Mouse (Mus musculus): ENCODE data around the gene Gm21887.
"Not testable (repeated sequence)": the region's sequence is repeated elsewhere in the genome, so short reads cannot be mapped to it uniquely, and the experiment has no call there.

The Gm21887 gene

DNA sequence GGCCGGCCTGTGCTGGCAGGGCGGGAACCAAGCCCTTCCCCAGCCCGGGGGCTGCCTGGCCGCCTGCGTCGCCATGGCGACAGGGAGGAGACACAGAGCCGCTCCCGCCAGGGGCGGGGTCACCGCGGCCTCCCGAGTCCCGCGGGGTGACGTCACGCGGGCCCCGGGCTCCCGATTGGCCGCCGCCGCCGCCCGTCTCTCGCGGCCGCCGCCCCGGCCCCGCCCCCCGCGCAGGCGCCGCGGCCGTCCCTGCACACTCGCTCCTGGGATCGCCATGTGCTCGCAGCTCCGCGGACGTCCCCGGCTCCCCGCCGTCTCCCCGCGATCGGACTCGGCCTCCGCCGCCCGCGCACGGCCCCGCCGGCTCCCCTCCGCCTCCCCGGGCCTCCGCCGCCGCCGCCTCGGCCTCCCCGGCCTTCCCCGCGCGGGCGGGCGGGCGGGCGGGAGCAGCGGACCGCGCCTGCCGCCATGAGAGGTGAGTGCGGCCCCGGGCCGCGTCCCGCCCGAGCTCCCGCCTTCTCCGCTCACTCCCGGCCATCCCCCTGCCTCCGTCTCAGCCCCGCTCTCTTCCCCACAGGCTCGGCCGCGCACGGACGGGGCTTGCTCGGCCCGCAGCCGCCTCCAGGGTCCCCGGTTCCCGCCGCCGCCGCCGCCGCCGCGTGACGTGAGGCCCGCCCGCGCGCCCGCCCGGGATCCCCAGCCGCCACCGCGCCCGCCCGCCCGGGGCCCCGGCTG lies at the start of gene Gm21887:
Gm21887 (plus strand) TSS at position 644 of the 735 bp plus-strand sequence.
- DNase-seq: peak; percentile 97

DNA sequence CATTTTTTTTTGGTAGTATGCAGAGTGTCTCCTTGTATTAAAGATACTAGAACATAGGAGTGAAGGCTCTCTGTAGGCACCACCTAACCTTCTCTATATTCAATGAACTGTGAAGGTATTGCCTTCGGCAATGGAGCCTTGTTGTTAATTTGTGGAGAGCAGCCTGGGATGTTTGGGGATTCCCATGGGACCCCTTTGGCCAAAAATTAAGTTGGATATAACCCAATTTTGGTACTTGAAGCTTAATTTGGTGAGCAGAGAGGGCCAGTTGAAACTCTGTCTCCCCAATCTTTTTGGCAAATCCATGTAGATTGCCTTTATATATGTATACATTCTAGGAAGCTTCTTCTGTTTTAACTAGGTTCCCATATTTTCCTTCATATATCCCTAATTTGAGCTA lies 40.1 kb upstream of the Gm21887 start:
- no peak for DNase-seq

DNA sequence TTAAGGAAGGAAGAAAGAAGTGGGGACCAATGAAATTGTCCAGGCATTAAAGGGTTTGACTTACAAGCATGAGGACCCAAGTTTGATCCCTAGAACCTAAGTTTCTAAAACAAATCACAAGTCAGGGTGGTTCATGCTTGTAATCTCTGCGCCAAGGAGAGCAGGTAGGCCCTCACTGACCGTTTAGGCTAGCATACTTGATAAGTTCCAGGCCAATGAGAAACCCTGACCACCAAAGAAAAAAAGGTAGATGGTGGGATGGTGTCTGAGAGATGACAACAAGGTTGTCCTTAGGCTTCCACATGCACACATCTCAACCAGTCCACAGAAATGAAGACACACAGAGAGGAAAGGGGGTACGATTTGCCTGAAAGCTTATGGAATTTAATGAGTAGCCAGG lies 39.7 kb upstream of the Gm21887 start:
- not testable (repeated sequence) for DNase-seq

DNA sequence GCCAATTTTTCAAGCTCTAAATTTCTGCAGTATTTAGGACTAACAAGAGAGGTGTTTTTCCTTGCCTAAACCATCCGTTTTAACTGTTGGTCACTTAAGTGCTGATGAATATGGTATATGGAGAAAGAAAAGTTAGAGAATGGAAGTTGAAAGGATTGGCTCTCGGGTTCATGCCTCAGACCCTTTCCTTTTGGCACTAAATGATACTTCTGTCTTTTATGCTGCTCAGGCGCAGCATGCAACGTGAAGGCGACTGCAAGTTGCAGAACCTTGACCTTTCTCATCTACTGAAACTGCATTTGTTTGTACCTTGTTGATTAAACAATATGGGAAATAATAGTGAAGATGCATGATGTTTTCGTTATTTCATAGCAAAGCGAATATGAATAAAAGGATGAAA lies 38.9 kb upstream of the Gm21887 start:
- not testable (repeated sequence) for DNase-seq

DNA sequence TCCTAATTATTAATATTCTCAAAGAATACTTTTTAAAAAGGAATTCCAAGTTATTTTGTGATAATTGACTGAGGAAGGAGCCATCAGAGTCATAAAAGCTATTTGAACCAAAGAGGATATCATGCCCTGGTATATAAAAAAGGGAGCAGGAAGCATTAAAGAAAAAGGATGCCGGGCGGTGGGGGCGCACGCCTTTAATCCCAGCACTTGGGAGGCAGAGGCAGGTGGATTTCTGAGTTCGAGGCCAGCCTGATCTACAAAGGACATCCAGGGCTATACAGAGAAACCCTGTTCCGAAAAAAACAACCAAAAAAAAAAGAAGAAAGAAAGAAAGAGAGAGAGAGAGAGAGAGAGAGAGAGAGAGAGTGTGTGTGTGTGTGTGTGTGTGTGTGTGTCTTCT lies 37.9 kb upstream of the Gm21887 start:
- not testable (repeated sequence) for DNase-seq

DNA sequence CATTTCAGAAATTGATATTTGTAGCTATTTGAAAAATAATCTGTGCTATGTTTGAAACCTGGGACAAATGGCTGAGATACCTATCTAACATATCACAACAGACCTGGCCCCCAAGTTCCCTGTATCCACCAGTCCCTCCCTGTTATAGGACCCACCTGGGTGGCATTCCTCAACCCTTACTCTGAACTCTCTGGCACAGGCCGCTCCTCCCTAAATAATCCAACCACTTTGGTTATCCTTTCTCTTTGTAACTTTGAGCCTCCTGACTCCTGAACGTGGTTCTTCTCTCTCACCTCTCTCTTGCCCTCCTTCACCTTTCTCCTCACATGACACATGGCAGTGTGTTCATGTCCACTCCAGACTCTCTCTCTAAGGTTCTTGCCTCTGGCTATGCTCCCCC lies 37.3 kb upstream of the Gm21887 start:
- not testable (repeated sequence) for DNase-seq

DNA sequence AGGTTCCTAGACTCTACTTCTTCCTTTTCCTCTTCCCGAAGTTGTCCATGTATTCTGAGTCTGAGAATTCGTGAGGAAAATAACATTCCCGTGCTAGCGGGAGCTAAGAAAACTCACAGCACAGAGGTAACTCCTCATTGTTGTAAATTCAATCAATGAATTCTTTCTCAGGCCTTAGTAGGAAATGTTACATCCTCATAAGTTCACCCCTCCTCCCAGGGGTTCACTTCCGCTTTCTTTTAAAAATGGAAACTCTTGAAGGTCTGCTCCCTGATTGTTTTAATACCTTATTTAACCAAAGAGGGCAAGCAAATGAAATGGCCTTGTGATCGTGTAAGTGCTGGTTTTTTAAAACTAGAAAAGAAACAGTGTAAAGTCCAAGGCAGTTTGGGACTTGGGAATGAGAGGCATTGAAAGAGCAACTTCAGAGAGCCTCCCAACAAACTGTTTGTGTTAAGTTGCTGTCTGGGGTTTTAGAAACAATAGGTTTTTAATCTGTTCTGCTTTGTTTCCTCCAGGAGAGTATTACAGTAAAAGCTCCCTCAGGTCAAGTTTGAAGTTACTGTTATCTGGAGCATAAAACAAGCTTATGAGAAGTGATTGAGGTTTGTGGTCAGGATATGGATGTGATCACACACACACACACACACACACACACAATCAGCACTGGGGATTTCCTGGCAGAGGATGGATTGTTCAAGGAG lies 36.5 kb upstream of the Gm21887 start:
- not testable (repeated sequence) for DNase-seq

DNA sequence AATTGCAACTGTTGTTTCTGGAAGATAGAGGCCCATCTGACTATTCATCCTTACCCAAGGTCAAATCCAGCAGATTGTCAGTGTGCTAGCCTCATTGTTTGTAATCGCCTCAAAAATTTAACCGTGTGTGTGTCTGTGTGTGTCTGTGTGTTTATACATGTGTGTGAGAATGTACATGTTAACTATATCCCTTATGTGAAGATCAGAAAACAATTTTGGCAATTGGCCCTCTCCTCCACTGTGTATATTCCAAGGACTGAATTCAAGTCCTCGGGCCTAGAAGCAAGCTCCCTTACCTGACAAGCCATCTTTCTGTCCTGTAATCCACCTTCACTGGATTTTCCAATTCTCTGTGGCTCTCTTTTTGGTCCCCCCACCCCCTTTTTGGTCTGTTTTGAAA lies 35.7 kb upstream of the Gm21887 start:
- not testable (repeated sequence) for DNase-seq

DNA sequence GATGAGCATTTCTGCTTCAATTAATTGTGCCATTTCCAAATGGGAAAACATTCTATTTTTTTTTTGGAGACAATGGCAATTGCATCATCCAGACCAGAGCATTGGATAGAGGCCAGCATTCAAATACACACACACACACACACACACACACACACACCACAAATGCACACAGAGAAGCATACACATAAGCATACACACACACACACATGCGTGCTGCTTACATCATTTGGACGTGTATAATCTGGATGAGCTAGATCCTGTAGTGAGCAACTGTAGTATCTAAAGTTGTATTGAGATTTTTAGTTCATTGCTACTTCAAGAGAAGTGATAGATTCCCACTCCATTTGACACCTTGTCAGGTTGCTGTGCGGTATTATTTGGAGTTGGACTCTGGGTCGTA lies 35.0 kb upstream of the Gm21887 start:
- not testable (repeated sequence) for DNase-seq

DNA sequence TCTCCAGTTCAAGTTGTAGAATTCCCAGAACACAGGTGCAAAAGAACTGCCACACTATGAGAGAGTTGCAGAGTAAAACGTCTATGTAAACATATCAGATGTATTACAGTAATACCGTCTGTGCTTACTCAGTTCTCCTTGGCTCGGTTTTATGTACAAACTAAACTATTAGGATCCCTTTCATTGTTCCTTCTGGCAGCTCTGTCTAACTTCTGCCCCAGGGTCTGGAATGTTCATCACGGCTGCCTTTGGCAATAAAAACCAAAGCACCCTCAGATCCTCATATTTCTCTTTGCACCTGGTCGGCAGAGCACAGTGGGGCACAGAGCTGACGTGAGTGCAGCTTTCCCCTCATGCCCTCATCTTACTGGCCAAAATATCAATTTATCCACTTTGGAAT lies 34.5 kb upstream of the Gm21887 start:
- DNase-seq: not testable (repeated sequence)

DNA sequence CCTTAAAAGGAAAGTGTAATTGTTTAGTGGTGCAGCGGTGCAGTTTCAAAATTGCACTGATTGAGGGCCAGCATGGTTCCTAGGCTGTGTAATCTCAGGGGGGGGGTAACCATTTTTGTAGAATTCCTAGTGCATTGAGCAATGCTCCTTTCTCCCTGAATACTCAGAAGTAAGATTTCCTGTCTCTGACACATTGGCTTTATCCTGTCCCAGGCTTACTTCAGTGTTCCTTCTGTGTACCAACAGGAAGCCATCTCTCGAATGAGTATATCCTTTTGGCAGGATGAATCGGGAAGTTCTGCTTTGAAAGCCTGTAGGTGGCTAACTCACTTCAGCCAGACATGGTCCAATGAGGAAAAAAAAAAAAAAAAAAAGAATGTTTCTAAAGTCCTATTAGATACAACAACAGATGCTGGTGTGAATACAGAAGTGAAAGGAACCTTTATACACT lies 33.8 kb upstream of the Gm21887 start:
- not testable (repeated sequence) for DNase-seq

DNA sequence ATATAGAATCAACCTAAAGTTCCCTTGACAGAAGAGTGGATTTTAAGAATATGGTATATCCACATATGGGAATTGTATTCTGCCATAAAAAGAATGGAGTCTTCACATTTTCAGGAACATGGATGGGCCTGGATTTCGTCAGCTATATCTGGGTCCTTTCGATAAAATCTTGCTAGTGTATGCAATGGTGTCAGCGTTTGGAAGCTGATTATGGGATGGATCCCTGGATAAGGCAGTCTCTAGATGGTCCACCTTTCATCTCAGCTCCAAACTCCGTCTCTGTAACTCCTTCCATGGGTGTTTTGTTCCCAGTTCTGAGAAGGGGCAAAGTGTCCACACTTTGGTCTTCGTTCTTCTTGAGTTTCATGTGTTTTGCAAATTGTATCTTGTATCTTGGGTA lies 33.1 kb upstream of the Gm21887 start:
- not testable (repeated sequence) for DNase-seq

DNA sequence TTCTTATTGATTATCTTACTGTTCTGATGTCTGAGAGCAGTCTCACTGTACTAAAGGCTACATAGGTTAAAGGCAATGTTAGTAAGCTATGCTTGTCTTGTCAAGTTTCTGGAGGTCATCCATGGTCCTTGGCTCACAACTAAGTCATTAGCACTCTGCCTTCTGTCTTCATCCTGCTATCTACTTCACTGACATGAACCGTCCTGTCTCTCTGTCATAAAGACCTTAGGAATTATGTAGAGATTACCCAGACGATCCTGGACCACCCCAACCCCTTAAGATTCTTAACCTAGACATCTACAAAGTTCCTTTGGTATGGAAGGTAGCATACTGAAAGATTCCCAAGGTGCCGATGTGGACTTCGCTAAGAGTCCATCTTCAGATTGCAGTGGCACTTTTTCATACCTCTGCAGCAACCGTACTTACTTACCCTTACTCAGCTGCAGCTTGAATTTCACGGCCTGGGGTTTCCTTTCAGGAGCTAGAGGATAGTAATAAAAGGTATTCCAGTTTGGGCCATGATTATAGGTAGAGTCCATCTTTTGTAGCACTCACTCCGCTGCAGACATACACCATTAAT lies 31.5 kb upstream of the Gm21887 start:
- not testable (repeated sequence) for DNase-seq

DNA sequence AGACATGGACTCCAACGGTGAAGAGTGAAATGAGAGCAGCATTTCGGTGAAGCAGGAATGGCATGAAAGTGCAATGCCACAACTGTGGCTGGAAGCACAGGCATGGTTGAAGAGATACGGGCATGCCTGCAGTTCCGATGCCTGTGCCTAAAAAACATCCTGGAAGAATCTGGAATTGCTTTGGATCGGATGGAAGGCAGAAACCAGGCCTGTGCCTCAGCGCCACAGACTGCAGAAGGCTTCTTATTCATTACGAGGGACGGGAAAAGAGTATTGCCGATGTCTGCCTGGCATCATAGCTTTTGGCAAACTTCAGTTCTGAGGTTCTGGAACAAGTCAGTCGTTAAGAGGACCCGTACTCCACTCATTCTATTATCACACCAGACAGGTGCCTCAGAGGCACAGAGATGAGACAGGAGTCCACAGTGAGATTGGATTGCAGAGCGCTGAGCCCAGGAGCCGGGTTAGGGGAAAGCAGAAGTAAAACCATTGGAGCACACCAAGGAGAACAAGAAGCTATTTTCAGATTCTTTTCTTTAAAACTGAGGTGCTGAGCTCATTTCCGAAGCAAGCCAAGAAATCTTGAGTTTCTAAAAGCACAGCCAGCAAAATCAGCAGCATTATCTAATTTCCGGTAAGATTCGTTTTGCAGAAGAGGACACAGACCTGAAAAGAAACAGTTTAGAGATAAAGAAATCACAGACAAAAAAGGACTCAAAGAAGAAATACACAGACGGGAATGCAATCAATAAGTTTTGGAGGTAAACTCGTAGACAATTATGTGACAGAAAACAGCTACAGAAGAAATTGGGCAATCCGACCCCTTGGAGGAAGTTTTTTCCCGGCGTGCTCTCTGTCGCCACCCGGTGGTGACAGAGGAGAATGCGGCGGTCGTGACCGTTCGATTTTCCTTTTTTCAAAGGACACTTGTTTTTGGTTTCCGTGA lies 30.8 kb upstream of the Gm21887 start:
- peak; percentile 82 for DNase-seq

DNA sequence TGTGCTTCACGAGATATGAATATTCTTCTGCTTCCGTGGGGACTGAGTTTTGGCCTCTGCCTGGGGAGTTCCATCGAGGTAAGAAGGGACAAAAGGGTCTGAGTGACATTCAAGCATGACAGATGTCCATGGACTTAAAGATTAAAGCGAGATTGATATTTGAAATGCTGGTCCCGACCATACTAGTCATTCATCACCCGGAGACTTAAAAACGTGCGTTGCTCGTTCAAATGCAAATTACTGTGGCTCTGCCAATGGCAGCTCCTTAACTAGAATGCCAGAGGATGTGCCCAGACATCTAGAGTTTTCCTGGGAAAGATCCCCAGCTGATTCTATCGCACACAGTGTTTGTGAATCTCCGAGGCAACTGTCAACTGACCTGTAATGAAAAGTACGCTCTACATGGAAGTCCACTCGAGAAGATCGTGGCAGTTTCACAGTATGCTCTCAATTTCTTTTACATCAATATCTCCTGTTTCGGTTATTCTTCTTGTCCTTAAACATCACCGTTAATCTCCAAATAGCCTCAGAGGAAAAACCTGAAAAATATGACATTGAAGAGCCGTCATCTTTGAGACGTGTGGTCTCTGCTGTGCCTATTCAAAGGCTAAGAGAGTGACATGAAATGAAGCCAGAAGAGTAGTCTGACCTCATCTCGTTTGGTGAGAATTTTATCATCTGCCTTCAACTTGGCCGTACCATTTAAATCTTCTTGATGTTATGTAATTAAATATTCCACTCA lies 29.8 kb upstream of the Gm21887 start:
- not testable (repeated sequence) for DNase-seq

DNA sequence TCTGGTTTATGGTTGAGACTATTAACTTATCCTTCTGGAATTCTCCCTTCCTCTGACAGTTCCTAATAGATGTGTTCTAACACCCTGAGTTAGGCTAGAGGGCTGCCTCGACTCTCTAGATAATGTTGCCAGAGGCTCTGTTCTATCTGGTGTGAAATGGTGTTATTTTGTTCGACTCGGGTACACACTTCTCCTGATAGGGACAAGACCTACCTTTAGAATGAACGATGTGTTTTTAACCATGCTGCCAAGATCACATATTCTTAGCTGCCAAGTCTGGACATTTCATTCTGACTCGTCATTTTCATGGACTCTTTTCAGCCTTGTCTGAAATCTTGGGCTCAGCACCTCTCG lies 29.3 kb upstream of the Gm21887 start:
- DNase-seq: not testable (repeated sequence)

DNA sequence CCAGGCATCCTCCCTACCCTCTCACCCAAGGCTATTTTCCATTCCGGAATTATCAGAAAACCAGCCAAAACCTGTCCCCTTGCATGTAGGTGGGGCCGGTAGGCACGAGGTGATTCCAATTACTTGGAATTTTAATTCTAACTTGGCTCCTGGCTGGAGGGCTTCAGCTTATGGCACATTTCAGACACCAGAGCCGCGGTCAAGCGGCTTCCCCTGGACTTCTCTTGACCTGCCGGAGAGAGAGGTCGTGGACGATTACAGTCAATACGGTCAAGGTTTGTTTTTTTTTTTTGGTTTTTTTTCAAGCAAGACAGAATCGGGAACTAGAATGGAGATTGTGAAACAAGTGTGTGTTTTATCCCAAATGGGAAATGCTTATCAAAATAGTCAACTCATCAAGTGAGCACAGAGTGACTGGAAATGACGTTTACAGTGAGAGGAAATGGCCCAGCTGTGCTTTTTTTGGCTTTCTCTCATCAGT lies 28.6 kb upstream of the Gm21887 start:
- DNase-seq: no peak

DNA sequence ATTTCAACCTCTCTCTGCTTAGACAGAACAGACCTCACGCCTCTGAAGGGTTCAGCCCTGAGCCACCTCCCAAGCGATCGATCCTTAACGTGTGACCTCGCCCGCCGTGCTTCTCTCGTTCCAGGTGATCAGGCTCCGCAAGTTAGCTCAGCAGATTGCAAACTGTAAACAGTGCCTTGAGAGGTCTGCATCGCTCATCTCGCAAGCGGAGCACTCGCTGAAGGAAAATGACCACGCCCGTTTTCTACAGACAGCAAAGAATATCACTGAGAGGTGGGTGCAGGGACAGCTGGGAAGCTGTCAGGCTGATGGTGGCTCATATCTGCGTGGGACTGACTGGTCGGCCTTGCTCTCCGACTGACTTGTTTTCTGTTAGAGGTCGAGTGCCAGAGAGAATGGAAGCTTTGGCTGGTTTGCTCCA lies 27.7 kb upstream of the Gm21887 start:
- not testable (repeated sequence) for DNase-seq

DNA sequence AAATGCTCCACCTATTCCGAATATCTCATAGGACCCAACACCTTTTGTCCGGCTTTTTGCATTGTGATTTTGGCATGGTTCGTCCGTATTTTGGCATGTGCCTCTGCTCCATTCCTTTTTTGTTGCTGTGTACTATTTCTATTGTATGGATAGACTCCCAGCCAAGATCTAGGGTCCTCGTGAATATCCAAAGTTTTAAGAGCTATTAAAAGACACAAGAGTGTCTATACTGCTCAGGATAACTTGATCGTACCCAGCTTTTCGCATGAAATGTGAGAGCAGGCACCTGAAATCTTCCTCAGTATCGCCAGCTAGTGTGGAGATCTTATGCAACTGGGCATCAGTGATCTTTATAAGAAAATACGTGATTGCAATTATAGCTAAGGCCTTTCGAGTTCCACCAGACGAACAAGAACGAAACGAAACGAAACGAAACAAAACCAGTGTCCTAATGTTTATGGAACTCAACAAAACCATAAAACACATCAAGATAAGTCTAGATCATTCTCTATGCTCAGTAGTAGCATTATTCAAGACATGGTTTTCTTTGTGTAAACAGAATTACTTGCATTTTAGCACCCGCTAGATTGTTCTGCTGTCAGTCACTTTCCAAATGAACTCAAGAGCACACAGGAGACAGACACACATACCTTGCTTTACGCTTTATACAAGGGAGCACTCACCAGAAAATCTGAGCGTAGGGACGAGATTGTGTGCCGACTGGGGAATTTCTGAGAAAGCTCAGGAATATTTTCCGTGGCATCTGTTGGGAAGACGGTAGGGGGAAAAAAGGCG lies 26.7 kb upstream of the Gm21887 start:
- not testable (repeated sequence) for DNase-seq

DNA sequence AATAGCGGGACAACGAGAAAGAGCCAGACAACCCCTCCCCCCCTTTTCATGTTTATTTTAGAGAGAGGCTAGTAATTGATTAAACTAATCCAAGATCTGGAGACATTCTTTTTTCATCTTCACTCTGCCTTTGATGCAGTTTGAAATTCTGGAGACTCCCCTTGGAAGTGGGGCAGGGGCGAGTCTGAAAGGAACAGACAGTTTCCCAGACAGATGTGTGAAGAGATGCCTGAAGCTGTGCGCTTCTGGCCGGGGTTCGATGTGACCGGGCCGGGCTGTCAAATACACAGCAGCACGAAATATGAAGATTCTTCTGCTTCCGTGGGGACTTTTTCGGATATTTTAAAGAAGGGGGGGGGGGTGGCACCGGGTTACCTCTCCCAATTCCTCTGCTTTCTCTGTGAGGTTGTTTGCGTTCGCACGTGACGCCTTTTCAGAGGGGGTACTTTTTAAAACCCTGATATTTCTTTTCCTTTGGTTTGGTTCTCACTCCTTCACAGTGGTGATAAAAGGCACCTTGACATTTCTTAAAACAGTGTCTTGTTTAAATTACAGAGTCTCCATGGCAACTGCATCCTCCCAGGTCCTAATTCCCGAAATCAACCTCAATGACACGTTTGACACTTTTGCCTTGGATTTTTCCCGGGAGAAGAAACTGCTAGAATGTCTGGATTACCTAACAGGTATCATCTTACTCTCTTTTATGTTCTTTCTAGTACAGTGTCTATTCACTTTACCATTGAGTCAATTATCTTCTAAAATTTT lies 25.9 kb upstream of the Gm21887 start:
- not testable (repeated sequence) for DNase-seq

Data from thymus, postnatal 25 days (tissue).